Mouse (Mus musculus) limb, embryonic 10.5 days (tissue): ENCODE results near the gene Naa35. TPM values are rescaled to one million over a fixed set of nuclear protein-coding genes. Genes with fewer than 3 reads are reported as not detected.

Experiments
- DNase-seq: peaks from one replicate; pipeline ENCODE4 v3.0.0-alpha.2; 2017; ENCODE audit warnings: low spot score
- H3K27ac ChIP-seq: fragments of 300-500 bp; sonication (generic); 2 replicates; pipeline ENCODE4 v1.5.1; 2016; ENCODE audit warnings: mild to moderate bottlenecking
- H3K27me3 ChIP-seq: fragments of 300-500 bp; sonication (generic); 2 replicates; pipeline ENCODE4 v1.6.1; 2016; ENCODE audit warnings: low read depth, mild to moderate bottlenecking; ENCODE audit not compliant: poor library complexity, severe bottlenecking
- H3K36me3 ChIP-seq: fragments of 300-500 bp; sonication (generic); 2 replicates; pipeline ENCODE4 v1.6.1; 2016; ENCODE audit warnings: mild to moderate bottlenecking, moderate library complexity
- H3K4me1 ChIP-seq: fragments of 300-500 bp; sonication (generic); 2 replicates; pipeline ENCODE4 v1.6.1; 2016
- H3K4me3 ChIP-seq: fragments of 300-500 bp; sonication (generic); 2 replicates; pipeline ENCODE4 v1.5.1; 2016; ENCODE audit warnings: mild to moderate bottlenecking, moderate library complexity
- H3K9me3 ChIP-seq: fragments of 300-500 bp; sonication (generic); replicated peaks from 2 replicates; pipeline ENCODE4 v1.6.1; 2016; ENCODE audit warnings: mild to moderate bottlenecking
- WGBS: fragments of 180-500 bp; shearing (Covaris S2); methylation state at CpG from one replicate; pipeline ENCODE4 v1.1.7; 2016; 5-methylcytosine and 5-hydroxymethylcytosine counted together
- polyA plus RNA-seq: library from polyadenylated mRNA; unstranded; fragments of >200 nt; fragmentation: Nextera tagmentation; extraction: Ambion mirVana; gene quantifications from 2 replicates; pipeline ENCODE4 v1.2.1, GENCODE M21; 2016

Gene Naa35
- polyA plus RNA-seq, 1 experiment from 2014 or later: 116 TPM

GRCm38 (mm10) chr13:59556670-59557069, 28.4 kb upstream of the Naa35 start:
- Histone ChIP-seq H3K36me3 (no peaks in the 10 kb centered on the region), H3K4me1 (peaks cover 27% of the 10 kb centered on the region), H3K9me3 (no peaks in the 10 kb centered on the region), H3K27me3 (no peaks in the 10 kb centered on the region), H3K27ac (peak overlapping the region; percentile 87), H3K4me3 (peak overlapping the region; percentile 88)
- WGBS: 2% methylated on average over 45 of the region's 45 CpGs
- peak; percentile 78 for DNase-seq

GRCm38 (mm10) chr13:59557185-59557985, 27.7 kb upstream of the Naa35 start:
- H3K36me3 ChIP-seq: no peaks in the 10 kb centered on the region
- peaks cover 27% of the 10 kb centered on the region for H3K4me1 ChIP-seq
- no peaks in the 10 kb centered on the region for H3K9me3 ChIP-seq
- DNase-seq: peak; percentile 96
- peak overlapping the region; percentile 88 for H3K4me3 ChIP-seq
- WGBS: under 1% methylated on average over 41 of the region's 73 CpGs
- no peaks in the 10 kb centered on the region for H3K27me3 ChIP-seq
- peak overlapping the region; percentile 87 for H3K27ac ChIP-seq

GRCm38 (mm10) chr13:59558776-59559175, 26.3 kb upstream of the Naa35 start:
- Histone ChIP-seq H3K9me3 (no peaks in the 10 kb centered on the region), H3K27ac (no peak overlapping the region), H3K4me3 (no peak overlapping the region), H3K4me1 (peaks cover 27% of the 10 kb centered on the region), H3K27me3 (no peaks in the 10 kb centered on the region), H3K36me3 (no peaks in the 10 kb centered on the region)
- WGBS: 91% methylated on average over 5 of the region's 5 CpGs
- DNase-seq: no peak

- no peak for DNase-seq
- 0 out of 2 replicates have a peak, but pooled peaks cover 5% of the 10 kb centered on the region for H3K4me1 ChIP-seq
- H3K9me3 ChIP-seq: no peaks in the 10 kb centered on the region
- no peak overlapping the region for H3K4me3 ChIP-seq
- H3K36me3 ChIP-seq: no peaks in the 10 kb centered on the region
- WGBS: 89% methylated on average over 2 of the region's 2 CpGs
- H3K27ac ChIP-seq: no peak overlapping the region
- H3K27me3 ChIP-seq: no peaks in the 10 kb centered on the region
These were observed 22.6 kb upstream of the Naa35 start for GRCm38 (mm10) chr13:59562471-59562870.

- Histone ChIP-seq H3K4me1 (no peaks in the 10 kb centered on the region), H3K9me3 (no peaks in the 10 kb centered on the region), H3K36me3 (no peaks in the 10 kb centered on the region), H3K27ac (no peak overlapping the region), H3K4me3 (no peak overlapping the region), H3K27me3 (no peaks in the 10 kb centered on the region)
- 90% methylated on average over 4 of the region's 4 CpGs for WGBS
- DNase-seq: no peak
These were observed 20.6 kb upstream of the Naa35 start for GRCm38 (mm10) chr13:59564505-59564904.

GRCm38 (mm10) chr13:59564923-59565322, 20.1 kb upstream of the Naa35 start:
- Histone ChIP-seq H3K9me3 (no peaks in the 10 kb centered on the region), H3K4me1 (no peaks in the 10 kb centered on the region), H3K36me3 (no peaks in the 10 kb centered on the region), H3K27ac (no peak overlapping the region), H3K4me3 (no peak overlapping the region), H3K27me3 (no peaks in the 10 kb centered on the region)
- DNase-seq: no peak
- 87% methylated on average over 10 of the region's 10 CpGs for WGBS

- WGBS: 75% methylated on average over 9 of the region's 9 CpGs
- no peaks in the 10 kb centered on the region for H3K36me3 ChIP-seq
- no peaks in the 10 kb centered on the region for H3K9me3 ChIP-seq
- no peaks in the 10 kb centered on the region for H3K4me1 ChIP-seq
- no peak for DNase-seq
- no peak overlapping the region for H3K27ac ChIP-seq
- H3K27me3 ChIP-seq: no peaks in the 10 kb centered on the region
- H3K4me3 ChIP-seq: no peak overlapping the region
These were observed 19.0 kb upstream of the Naa35 start for GRCm38 (mm10) chr13:59565945-59566520.

GRCm38 (mm10) chr13:59571107-59571506, 14.0 kb upstream of the Naa35 start:
- Histone ChIP-seq H3K4me1 (no peaks in the 10 kb centered on the region), H3K36me3 (no peaks in the 10 kb centered on the region), H3K9me3 (no peaks in the 10 kb centered on the region), H3K27me3 (no peaks in the 10 kb centered on the region), H3K27ac (no peak overlapping the region), H3K4me3 (no peak overlapping the region)
- no peak for DNase-seq
- 90% methylated on average over 6 of the region's 6 CpGs for WGBS

- no peak for DNase-seq
- Histone ChIP-seq H3K4me3 (no peak overlapping the region), H3K36me3 (no peaks in the 10 kb centered on the region), H3K27ac (no peak overlapping the region), H3K9me3 (no peaks in the 10 kb centered on the region), H3K27me3 (no peaks in the 10 kb centered on the region), H3K4me1 (no peaks in the 10 kb centered on the region)
- WGBS: 95% methylated on average over 2 of the region's 2 CpGs
These were observed 12.5 kb upstream of the Naa35 start for GRCm38 (mm10) chr13:59572549-59572948.

GRCm38 (mm10) chr13:59580954-59581353, 4.1 kb upstream of the Naa35 start:
- H3K4me3 ChIP-seq: no peak overlapping the region
- H3K9me3 ChIP-seq: no peaks in the 10 kb centered on the region
- no peak for DNase-seq
- H3K4me1 ChIP-seq: peaks cover 9% of the 10 kb centered on the region
- H3K27me3 ChIP-seq: no peaks in the 10 kb centered on the region
- H3K36me3 ChIP-seq: no peaks in the 10 kb centered on the region
- WGBS: 95% methylated on average over 4 of the region's 4 CpGs
- H3K27ac ChIP-seq: no peak overlapping the region

- peaks cover 29% of the 10 kb centered on the region for H3K36me3 ChIP-seq
- H3K4me3 ChIP-seq: peak overlapping the region; percentile 95
- H3K4me1 ChIP-seq: peaks cover 25% of the 10 kb centered on the region
- H3K27ac ChIP-seq: peak overlapping the region; percentile 95
- H3K27me3 ChIP-seq: no peaks in the 10 kb centered on the region
- DNase-seq: peak; percentile 60
- no peaks in the 10 kb centered on the region for H3K9me3 ChIP-seq
- 3% methylated on average over 9 of the region's 9 CpGs for WGBS
These were observed 578 bp upstream of the Naa35 start for GRCm38 (mm10) chr13:59584481-59584880.

GRCm38 (mm10) chr13:59585648-59586005, 568 bp downstream of the Naa35 start:
- DNase-seq: peak; percentile 71
- H3K4me3 ChIP-seq: peak overlapping the region; percentile 95
- H3K27me3 ChIP-seq: no peaks in the 10 kb centered on the region
- H3K27ac ChIP-seq: peak overlapping the region; percentile 95
- peaks cover 25% of the 10 kb centered on the region for H3K4me1 ChIP-seq
- 0% methylated on average over 28 of the region's 28 CpGs for WGBS
- peaks cover 41% of the 10 kb centered on the region for H3K36me3 ChIP-seq
- H3K9me3 ChIP-seq: no peaks in the 10 kb centered on the region

GRCm38 (mm10) chr13:59587201-59587600, 2.1 kb downstream of the Naa35 start:
- Histone ChIP-seq H3K4me3 (no peak overlapping the region), H3K9me3 (no peaks in the 10 kb centered on the region), H3K27me3 (no peaks in the 10 kb centered on the region), H3K4me1 (peaks cover 25% of the 10 kb centered on the region), H3K36me3 (peaks cover 56% of the 10 kb centered on the region), H3K27ac (no peak overlapping the region)
- 95% methylated on average over 2 of the region's 2 CpGs for WGBS
- no peak for DNase-seq
